Mouse (Mus musculus) urinary bladder, postnatal 4 days (tissue): Measurements from ENCODE around the gene Usp22.
"Not testable (repeated sequence)": the region's sequence is repeated elsewhere in the genome, so short reads cannot be mapped to it uniquely, and the experiment has no call there.

Source experiments
- DNase-seq, 2 experiments: peaks; one replicate each; pipeline ENCODE4 v3.0.0; 2021 to 2022; ENCODE audit warnings: low spot score in 2 of 2

Usp22 gene

GRCm38 (mm10) chr11:61190776-61191175 lies 15.9 kb upstream of the Usp22 start:
- no peak for DNase-seq

- no peak for DNase-seq
These were observed 9.0 kb upstream of the Usp22 start for GRCm38 (mm10) chr11:61183820-61184219.

GRCm38 (mm10) chr11:61181624-61182023 lies 6.8 kb upstream of the Usp22 start:
- no peak for DNase-seq

GRCm38 (mm10) chr11:61180361-61180760 lies 5.5 kb upstream of the Usp22 start:
- DNase-seq = no peak

GRCm38 (mm10) chr11:61176321-61176720 lies 1.5 kb upstream of the Usp22 start:
- no peak for DNase-seq

GRCm38 (mm10) chr11:61175778-61176177 lies 923 bp upstream of the Usp22 start:
- no peak for DNase-seq

GRCm38 (mm10) chr11:61174291-61174820 lies 499 bp downstream of the Usp22 start:
- DNase-seq = peak in 1 of 2 experiments; percentile 69

GRCm38 (mm10) chr11:61173477-61173876 lies 1.4 kb downstream of the Usp22 start:
- not testable (repeated sequence) for DNase-seq

GRCm38 (mm10) chr11:61170184-61170583 lies 4.7 kb downstream of the Usp22 start:
- no peak for DNase-seq

- DNase-seq = no peak
These were observed 10.0 kb downstream of the Usp22 start for GRCm38 (mm10) chr11:61164881-61165280.

GRCm38 (mm10) chr11:61164366-61164765 lies 10.5 kb downstream of the Usp22 start:
- no peak for DNase-seq

- DNase-seq = no peak
These were observed 11.5 kb downstream of the Usp22 start for GRCm38 (mm10) chr11:61163341-61163740.

GRCm38 (mm10) chr11:61162776-61163175 lies 12.1 kb downstream of the Usp22 start:
- DNase-seq = no peak

- no peak for DNase-seq
These were observed 13.7 kb downstream of the Usp22 start for GRCm38 (mm10) chr11:61161121-61161520.

- DNase-seq = no peak
These were observed 14.8 kb downstream of the Usp22 start for GRCm38 (mm10) chr11:61159796-61160732.

- no peak for DNase-seq
These were observed 16.7 kb downstream of the Usp22 start for GRCm38 (mm10) chr11:61158141-61158540.

GRCm38 (mm10) chr11:61155727-61156126 lies 19.1 kb downstream of the Usp22 start:
- DNase-seq = no peak

GRCm38 (mm10) chr11:61150233-61151001 lies 24.4 kb downstream of the Usp22 start:
- DNase-seq = no peak

- no peak for DNase-seq
These were observed 27.6 kb downstream of the Usp22 start for GRCm38 (mm10) chr11:61147300-61147683.

- DNase-seq = no peak
These were observed 28.1 kb downstream of the Usp22 start for GRCm38 (mm10) chr11:61146645-61147299.

GRCm38 (mm10) chr11:61145551-61145950 lies 29.3 kb downstream of the Usp22 start:
- no peak for DNase-seq
